Mouse (Mus musculus) liver, postnatal 0 days (tissue): ENCODE results near the gene Polr2f.

Experiments used
- CTCF ChIP-seq: sonication (generic); IDR thresholded peaks from 2 replicates; pipeline ENCODE4 v1.5.1; 2016; ENCODE audit warnings: antibody characterized with exemption, low read depth
- EP300 ChIP-seq: IDR thresholded peaks from 2 replicates; pipeline ENCODE4 v1.6.1; 2016; ENCODE audit warnings: antibody characterized with exemption, low read depth, mild to moderate bottlenecking

GRCm38 (mm10) chr15:79141566-79141917 is 733 bp downstream of the Polr2f start:
- TF ChIP-seq CTCF (no peak), EP300 (no peak)
